Mouse (Mus musculus) ZHBTc4 (cell line): ENCODE results near the gene Rtl6.

Experiments used
- DNase-seq: peaks from one replicate; pipeline ENCODE4 v3.0.0-alpha.2; 2011; ENCODE audit warnings: low read depth, low spot score

Gene Rtl6

GRCm38 (mm10) chr15:84557189-84557921 is at the start of gene Rtl6:
Gene Rtl6 (minus strand): TSS chr15:84557823.
- peak; percentile 89 for DNase-seq

- no peak for DNase-seq
These were observed 45.8 kb upstream of the Rtl6 start for GRCm38 (mm10) chr15:84603267-84603963.

GRCm38 (mm10) chr15:84600977-84601595 is 43.5 kb upstream of the Rtl6 start:
- peak; percentile 39 for DNase-seq

GRCm38 (mm10) chr15:84598911-84599310 is 41.3 kb upstream of the Rtl6 start:
- DNase-seq, result no peak

- DNase-seq, result no peak
These were observed 40.2 kb upstream of the Rtl6 start for GRCm38 (mm10) chr15:84597816-84598215.

- DNase-seq, result peak; percentile 32
These were observed 39.4 kb upstream of the Rtl6 start for GRCm38 (mm10) chr15:84597021-84597420.

GRCm38 (mm10) chr15:84595241-84595945 is 37.8 kb upstream of the Rtl6 start:
- no peak for DNase-seq

- DNase-seq, result peak; percentile 34
These were observed 35.9 kb upstream of the Rtl6 start for GRCm38 (mm10) chr15:84593514-84593913.

GRCm38 (mm10) chr15:84592240-84592639 is 34.6 kb upstream of the Rtl6 start:
- DNase-seq, result no peak

GRCm38 (mm10) chr15:84591573-84592139 is 34.0 kb upstream of the Rtl6 start:
- DNase-seq, result no peak

GRCm38 (mm10) chr15:84588371-84588821 is 30.8 kb upstream of the Rtl6 start:
- DNase-seq, result no peak

GRCm38 (mm10) chr15:84578607-84579006 is 21.0 kb upstream of the Rtl6 start:
- DNase-seq, result no peak

- no peak for DNase-seq
These were observed 19.4 kb upstream of the Rtl6 start for GRCm38 (mm10) chr15:84577019-84577418.

- peak; percentile 51 for DNase-seq
These were observed 9.0 kb upstream of the Rtl6 start for GRCm38 (mm10) chr15:84566568-84567110.

GRCm38 (mm10) chr15:84561501-84561900 is 3.9 kb upstream of the Rtl6 start:
- no peak for DNase-seq

- DNase-seq, result peak; percentile 32
These were observed 949 bp downstream of the Rtl6 start for GRCm38 (mm10) chr15:84556674-84557073.

- no peak for DNase-seq
These were observed 6.6 kb downstream of the Rtl6 start for GRCm38 (mm10) chr15:84551065-84551464.

- no peak for DNase-seq
These were observed 8.3 kb downstream of the Rtl6 start for GRCm38 (mm10) chr15:84549291-84549797.

GRCm38 (mm10) chr15:84546028-84546427 is 11.6 kb downstream of the Rtl6 start:
- DNase-seq, result no peak

- DNase-seq, result no peak
These were observed 16.4 kb downstream of the Rtl6 start for GRCm38 (mm10) chr15:84541175-84541574.

- peak; percentile 47 for DNase-seq
These were observed 18.5 kb downstream of the Rtl6 start for GRCm38 (mm10) chr15:84538974-84539588.
